8 mouse cellular contexts compared by ENCODE assay signal in genomic region chr5:103911555-103911954, GRCm38 (mm10). TPM values are rescaled to one million over a fixed set of nuclear protein-coding genes. Genes with fewer than 3 reads are reported as not detected.
DNase-seq lines count a peak whose midpoint lies in the region; ATAC-seq and TF ChIP-seq lines count a peak whose summit lies in the region.
"Had no signal": no experiment of that assay in that cellular context is flagged by ENCODE, and none has a peak within 500 bp of the region (broad histone marks: within the 10 kb centered on the region; RNA-seq: fewer than 3 reads in every experiment).

No protein-coding gene starts in this region.

- no peaks in the 10 kb centered on the region; the same call in 1 of the 2 replicates for H3K4me1 ChIP-seq in kidney, postnatal 0 days (replicated peaks; ENCODE audit: insufficient read depth, low read length)
- peaks cover 3% of the 10 kb centered on the region; the same call in 1 of the 2 replicates for H3K4me1 ChIP-seq in forebrain, embryonic 11.5 days (replicated peaks; ENCODE audit: control insufficient read depth, insufficient read depth, low read length)
- H3K4me1 ChIP-seq in intestine, embryonic 14.5 days (replicated peaks; ENCODE audit: control insufficient read depth, insufficient read depth, low read length), result no peaks in the 10 kb centered on the region

- DNase-seq in kidney, postnatal 0 days (ENCODE audit: low spot score), result no peak
- DNase-seq in kidney, adult 8-10 months, result no peak
- DNase-seq in forebrain, embryonic 11.5 days (ENCODE audit: low spot score), result no peak
- DNase-seq in intestine, embryonic 14.5 days (ENCODE audit: low spot score), result no peak
- DNase-seq in urinary bladder, postnatal 4 days (ENCODE audit: low spot score in 2 of 2), result no peak
- DNase-seq in lung, adult 18-20 months, result no peak

- no peaks in the 10 kb centered on the region for H3K36me3 ChIP-seq in kidney, postnatal 0 days (ENCODE audit: insufficient read depth, low read length)
- H3K36me3 ChIP-seq in forebrain, embryonic 11.5 days (ENCODE audit: control insufficient read depth, insufficient read depth, low read length), result no peaks in the 10 kb centered on the region
- no peaks in the 10 kb centered on the region for H3K36me3 ChIP-seq in intestine, embryonic 14.5 days (ENCODE audit: control insufficient read depth, insufficient read depth, low read length)
- H3K36me3 ChIP-seq in myocyte (ENCODE audit: control insufficient read depth, insufficient read depth), result no peaks in the 10 kb centered on the region

- no peaks in the 10 kb centered on the region for H3K9me3 ChIP-seq in kidney, postnatal 0 days (replicated peaks; ENCODE audit: low read length)
- no peaks in the 10 kb centered on the region for H3K9me3 ChIP-seq in forebrain, embryonic 11.5 days (ENCODE audit: control insufficient read depth, low read length)
- no peaks in the 10 kb centered on the region for H3K9me3 ChIP-seq in intestine, embryonic 14.5 days (ENCODE audit: control insufficient read depth, low read length)

- H3ac ChIP-seq in myocyte (ENCODE audit: control insufficient read depth, insufficient read length), result peak overlapping the region; percentile 39

- H3K27ac ChIP-seq in kidney, postnatal 0 days, result no peak overlapping the region
- no peak overlapping the region for H3K27ac ChIP-seq in forebrain, embryonic 11.5 days (ENCODE audit: low read depth, low read length)
- H3K27ac ChIP-seq in intestine, embryonic 14.5 days (ENCODE audit: low read depth), result no peak overlapping the region
- H3K27ac ChIP-seq: macrophage had no signal

- no peak for TF ChIP-seq CTCF in kidney, postnatal 0 days (IDR thresholded peaks at IDR 0.05; ENCODE audit: low read depth)

- H3K4me3 ChIP-seq in kidney, postnatal 0 days (replicated peaks; ENCODE audit: low read depth, low read length), result no peak overlapping the region
- H3K4me3 ChIP-seq in forebrain, embryonic 11.5 days (ENCODE audit: low read depth, low read length), result peak overlapping the region; percentile 60; the same call in 1 of the 2 replicates
- no peak overlapping the region for H3K4me3 ChIP-seq in intestine, embryonic 14.5 days (ENCODE audit: low read depth, low read length)
- no peak overlapping the region for H3K4me3 ChIP-seq in myocyte

- ATAC-seq in kidney, postnatal 0 days (replicated peaks; ENCODE audit: low FRiP score, low read depth), result no peak
- ATAC-seq in forebrain, embryonic 11.5 days (replicated peaks; ENCODE audit: low FRiP score), result 0 out of 2 replicates have a peak, but pooled peaks have one; percentile 9
- ATAC-seq in intestine, embryonic 14.5 days (replicated peaks; ENCODE audit: low FRiP score, low TSS enrichment, low read depth), result no peak

- no peaks in the 10 kb centered on the region for H3K79me2 ChIP-seq in myocyte (ENCODE audit: control insufficient read depth, insufficient read depth)

- TF ChIP-seq POLR2A in myocyte (IDR thresholded peaks at IDR 0.05; ENCODE audit: insufficient read length, low read depth), result no peak

- H3K27me3 ChIP-seq in kidney, postnatal 0 days (ENCODE audit: insufficient read depth, low read length), result no peaks in the 10 kb centered on the region
- 0 out of 2 replicates have a peak, but pooled peaks cover 2% of the 10 kb centered on the region for H3K27me3 ChIP-seq in forebrain, embryonic 11.5 days (ENCODE audit: control insufficient read depth, insufficient read depth, low read length)
- no peaks in the 10 kb centered on the region; the same call in 1 of the 2 replicates for H3K27me3 ChIP-seq in intestine, embryonic 14.5 days (replicated peaks; ENCODE audit: control insufficient read depth, insufficient read depth, low read length)
- H3K27me3 ChIP-seq in myocyte (ENCODE audit: control insufficient read depth, insufficient read depth, insufficient read length), result peaks cover 14% of the 10 kb centered on the region

- peak overlapping the region; percentile 77 for H3K4me2 ChIP-seq in kidney, postnatal 0 days (ENCODE audit: low read length)
- peak overlapping the region; percentile 87; the same call in 1 of the 2 replicates for H3K4me2 ChIP-seq in forebrain, embryonic 11.5 days (ENCODE audit: low read depth, low read length, severe bottlenecking)
- peak overlapping the region; percentile 86 for H3K4me2 ChIP-seq in intestine, embryonic 14.5 days (ENCODE audit: low read length)
- H3K4me2 ChIP-seq in myocyte (ENCODE audit: low read depth), result peak overlapping the region; percentile 61

- no peak overlapping the region for H3K9ac ChIP-seq in kidney, postnatal 0 days (ENCODE audit: low read depth, low read length)
- H3K9ac ChIP-seq in forebrain, embryonic 11.5 days (ENCODE audit: low read length), result no peak overlapping the region
- no peak overlapping the region for H3K9ac ChIP-seq in intestine, embryonic 14.5 days (ENCODE audit: low read length)

- 77% methylated on average over 5 of the region's 5 CpGs for WGBS in kidney, postnatal 0 days
- 87% methylated on average over 5 of the region's 5 CpGs for WGBS in forebrain, embryonic 11.5 days
- 85% methylated on average over 5 of the region's 5 CpGs for WGBS in intestine, embryonic 14.5 days

TF ChIP-seq in myocyte, 11 proteins besides CTCF, POLR2A, EP300 and RAD21:
- TF ChIP-seq USF1 (IDR thresholded peaks at IDR 0.05; ENCODE audit: low read depth), result no peak
- no peak for TF ChIP-seq E2F4 (IDR thresholded peaks at IDR 0.05; ENCODE audit: insufficient read depth)
- no peak for TF ChIP-seq POLR2AphosphoS2 (IDR thresholded peaks at IDR 0.05; ENCODE audit: insufficient read length, low read depth)
- TF ChIP-seq MYOD1 (IDR thresholded peaks at IDR 0.05; ENCODE audit: control insufficient read depth in 1 of 3, insufficient read length in 2 of 3, low read depth in 2 of 3), result peak in 2 of 3 experiments; percentile 71 to 86
- TF ChIP-seq TCF3 (IDR thresholded peaks at IDR 0.05; ENCODE audit: insufficient read length, low read depth), result peak; percentile 75
- TF ChIP-seq CEBPB (IDR thresholded peaks at IDR 0.05; ENCODE audit: insufficient read depth, poor library complexity, severe bottlenecking), result no peak
- TF ChIP-seq SRF (IDR thresholded peaks at IDR 0.05; ENCODE audit: control insufficient read depth, insufficient read length, low read depth), result no peak
- TF ChIP-seq MYOG (IDR thresholded peaks at IDR 0.05; ENCODE audit: control insufficient read depth in 1 of 3, insufficient read depth in 1 of 3, insufficient read length in 2 of 3, low read depth in 2 of 3), result peak; percentile 46 to 92 (median 65)
- no peak for TF ChIP-seq REST (IDR thresholded peaks at IDR 0.05; ENCODE audit: insufficient read depth, insufficient read length)
- TF ChIP-seq TCF12 (IDR thresholded peaks at IDR 0.05; ENCODE audit: insufficient read depth, poor library complexity, severe bottlenecking), result peak; percentile 79

RNA-seq across cellular contexts. Expression of gene Klhl8, which starts 0.5 kb away (rescaled TPM):
- 11.1 and 11.4 TPM in 2 replicates for polyA plus RNA-seq in kidney, postnatal 0 days (2015; fragmentation: Nextera tagmentation; extraction: Ambion mirVana)
- 12.3 and 13.1 TPM in 2 replicates for polyA plus RNA-seq in forebrain, embryonic 11.5 days (2014; fragmentation: Nextera tagmentation; extraction: Ambion mirVana)
- 9.8 and 10.3 TPM in 2 replicates for polyA plus RNA-seq in intestine, embryonic 14.5 days (2014; fragmentation: Nextera tagmentation; extraction: Ambion mirVana)
- 7.2 TPM for polyA plus RNA-seq in myocyte (2012; fragmentation: generic; extraction: Trizol)
